19 mouse cellular contexts compared by ENCODE assay signal in the genomic region with DNA sequence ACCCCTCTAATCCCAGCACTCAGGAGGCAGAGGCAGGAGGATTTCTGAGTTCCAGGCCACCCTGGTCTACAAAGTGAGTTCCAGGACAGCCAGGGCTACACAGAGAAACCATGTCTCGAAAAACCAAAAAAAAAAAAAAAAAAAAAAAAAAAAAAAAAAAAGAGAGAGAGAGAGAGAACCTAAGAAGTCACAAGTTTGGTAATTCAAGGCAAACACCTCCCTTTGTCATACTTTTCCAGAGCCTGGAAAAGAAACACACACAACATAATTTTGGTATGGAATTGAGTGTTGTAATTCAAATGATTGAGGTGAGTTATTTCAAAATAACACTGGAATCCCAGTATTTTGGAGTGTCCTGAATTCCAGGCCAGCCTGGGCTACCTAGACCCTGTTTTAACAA. TPM values are rescaled to one million over a fixed set of nuclear protein-coding genes. Genes with fewer than 3 reads are reported as not detected.
"Had no signal": no experiment of that assay in that cellular context is flagged by ENCODE, and none has a peak within 500 bp of the region (broad histone marks: within the 10 kb centered on the region; RNA-seq: fewer than 3 reads in every experiment).

No protein-coding gene starts in this region.

RNA-seq across cellular contexts. Expression of gene Gm20671, which starts 40.5 kb away (rescaled TPM):
- total RNA-seq: layer of hippocampus, adult 8-10 months; layer of hippocampus, postnatal 10 days; layer of hippocampus, postnatal 36 days; left cerebral cortex, adult 8-10 months; left cerebral cortex, postnatal 14 days; left cerebral cortex, postnatal 4 days had no signal
- polyA plus RNA-seq: intestine, postnatal 0 days; kidney, embryonic 14.5 days; kidney, postnatal 0 days; limb, embryonic 12.5 days; limb, embryonic 15.5 days; liver, embryonic 11.5 days; liver, postnatal 0 days; lung, embryonic 16.5 days; midbrain, embryonic 11.5 days; midbrain, embryonic 14.5 days; neural tube, embryonic 14.5 days; stomach, embryonic 14.5 days; stomach, postnatal 0 days had no signal
